Mouse (Mus musculus) hindbrain, embryonic 15.5 days (tissue): Measurements from ENCODE around the gene Phb. TPM values are rescaled to one million over a fixed set of nuclear protein-coding genes. Genes with fewer than 3 reads are reported as not detected.
"Not testable (repeated sequence)": the region's sequence is repeated elsewhere in the genome, so short reads cannot be mapped to it uniquely, and the experiment has no call there.

Source experiments
- ATAC-seq: fragments of 200-750 bp; cut with Nextera tagmentation; 2 replicates; pipeline ENCODE4 v1.8.0; 2017; ENCODE audit warnings: low read depth, moderate number of reproducible peaks, moderate TSS enrichment; ENCODE audit not compliant: low FRiP score
- H3K27ac ChIP-seq: fragments of 300-500 bp; sonication (generic); replicated peaks from 2 replicates; pipeline ENCODE4 v1.5.1; 2015; ENCODE audit warnings: mild to moderate bottlenecking, inconsistent platforms
- H3K27me3 ChIP-seq: fragments of 300-500 bp; sonication (generic); 2 replicates; pipeline ENCODE4 v1.6.1; 2015; ENCODE audit warnings: control low read depth, inconsistent platforms
- H3K36me3 ChIP-seq: fragments of 300-500 bp; sonication (generic); 2 replicates; pipeline ENCODE4 v1.6.1; 2015; ENCODE audit warnings: control low read depth, inconsistent platforms
- H3K4me1 ChIP-seq: fragments of 300-500 bp; sonication (generic); replicated peaks from 2 replicates; pipeline ENCODE4 v1.6.1; 2015; ENCODE audit warnings: control low read depth, inconsistent platforms
- H3K4me2 ChIP-seq: fragments of 300-500 bp; sonication (generic); 2 replicates; pipeline ENCODE4 v1.6.1; 2015; ENCODE audit warnings: moderate library complexity, mild to moderate bottlenecking, inconsistent platforms
- H3K4me3 ChIP-seq: fragments of 300-500 bp; sonication (generic); 2 replicates; pipeline ENCODE4 v1.5.1; 2015; ENCODE audit warnings: mild to moderate bottlenecking, inconsistent platforms
- H3K9ac ChIP-seq: fragments of 300-500 bp; sonication (generic); 2 replicates; pipeline ENCODE4 v1.6.1; 2015; ENCODE audit warnings: inconsistent platforms
- H3K9me3 ChIP-seq: fragments of 300-500 bp; sonication (generic); 2 replicates; pipeline ENCODE4 v1.6.1; 2016; ENCODE audit warnings: control low read depth, inconsistent platforms
- WGBS: fragments of 180-500 bp; shearing (Covaris S2); methylation state at CpG from one replicate; pipeline ENCODE4 v1.1.7; 2015; 5-methylcytosine and 5-hydroxymethylcytosine counted together
- polyA plus RNA-seq: library from polyadenylated mRNA; unstranded; fragments of >200 nt; fragmentation: Nextera tagmentation; extraction: Ambion mirVana; gene quantifications from 2 replicates; pipeline ENCODE4 v1.2.1, GENCODE M21; 2015

Phb gene
- polyA plus RNA-seq, 1 experiment from 2014 or later = 187 TPM

- Histone ChIP-seq H3K4me2 (peak overlapping the region; percentile 82), H3K27ac (peak overlapping the region; percentile 66), H3K36me3 (peaks cover 24% of the 10 kb centered on the region; the same call in 1 of the 2 replicates), H3K9me3 (no peaks in the 10 kb centered on the region), H3K9ac (peak overlapping the region; percentile 67), H3K4me3 (peak overlapping the region; percentile 76), H3K4me1 (peaks cover 19% of the 10 kb centered on the region), H3K27me3 (no peaks in the 10 kb centered on the region)
- 4% methylated on average over 11 of the region's 11 CpGs for WGBS
- no peak; the same call in 1 of the 2 replicates for ATAC-seq
Measured at GRCm38 (mm10) chr11:95667177-95667576, 420 bp downstream of the Phb start.

GRCm38 (mm10) chr11:95668086-95668485 is 1.3 kb downstream of the Phb start:
- H3K9ac ChIP-seq, H3K4me3 ChIP-seq, H3K27ac ChIP-seq, ATAC-seq, H3K9me3 ChIP-seq, H3K27me3 ChIP-seq: not testable (repeated sequence)
- Histone ChIP-seq H3K4me1 (peaks cover 19% of the 10 kb centered on the region), H3K4me2 (peak overlapping the region; percentile 82), H3K36me3 (peaks cover 29% of the 10 kb centered on the region; the same call in 1 of the 2 replicates)
- 90% methylated on average over 7 of the region's 7 CpGs for WGBS

- Histone ChIP-seq H3K4me1 (peaks cover 7% of the 10 kb centered on the region), H3K27me3 (no peaks in the 10 kb centered on the region), H3K4me3 (no peak overlapping the region), H3K9me3 (no peaks in the 10 kb centered on the region), H3K27ac (no peak overlapping the region), H3K36me3 (peaks cover 54% of the 10 kb centered on the region), H3K4me2 (no peak overlapping the region), H3K9ac (no peak overlapping the region)
- WGBS = 91% methylated on average over 14 of the region's 14 CpGs
- ATAC-seq = no peak
Measured at GRCm38 (mm10) chr11:95675498-95675897, 8.7 kb downstream of the Phb start.

- Histone ChIP-seq H3K4me1 (peaks cover 7% of the 10 kb centered on the region), H3K9ac (no peak overlapping the region), H3K36me3 (peaks cover 57% of the 10 kb centered on the region), H3K27me3 (no peaks in the 10 kb centered on the region), H3K4me3 (no peak overlapping the region), H3K4me2 (no peak overlapping the region), H3K9me3 (no peaks in the 10 kb centered on the region), H3K27ac (0 out of 2 replicates have a peak overlapping the region, but pooled peaks have one; percentile 21)
- WGBS = 13% methylated on average over 6 of the region's 6 CpGs
- peak; percentile 66; the same call in 1 of the 2 replicates for ATAC-seq
Measured at GRCm38 (mm10) chr11:95676307-95676706, 9.6 kb downstream of the Phb start.

GRCm38 (mm10) chr11:95677925-95678701 is 11.4 kb downstream of the Phb start:
- 93% methylated on average over 14 of the region's 14 CpGs for WGBS
- H3K4me3 ChIP-seq = no peak overlapping the region
- H3K4me1 ChIP-seq = peaks cover 7% of the 10 kb centered on the region
- no peak for ATAC-seq
- no peak overlapping the region for H3K4me2 ChIP-seq
- H3K27me3 ChIP-seq = no peaks in the 10 kb centered on the region
- no peak overlapping the region for H3K27ac ChIP-seq
- H3K36me3 ChIP-seq = peaks cover 51% of the 10 kb centered on the region
- no peak overlapping the region for H3K9ac ChIP-seq
- no peaks in the 10 kb centered on the region for H3K9me3 ChIP-seq

GRCm38 (mm10) chr11:95681995-95682601 is 15.3 kb downstream of the Phb start:
- Histone ChIP-seq H3K4me2 (no peak overlapping the region), H3K27ac (no peak overlapping the region), H3K27me3 (no peaks in the 10 kb centered on the region), H3K4me1 (no peaks in the 10 kb centered on the region), H3K9me3 (no peaks in the 10 kb centered on the region), H3K36me3 (peaks cover 40% of the 10 kb centered on the region), H3K9ac (no peak overlapping the region), H3K4me3 (no peak overlapping the region)
- WGBS = 79% methylated on average over 9 of the region's 9 CpGs
- ATAC-seq = no peak

- H3K9me3 ChIP-seq = no peaks in the 10 kb centered on the region
- H3K27me3 ChIP-seq = no peaks in the 10 kb centered on the region
- no peaks in the 10 kb centered on the region for H3K4me1 ChIP-seq
- H3K9ac ChIP-seq = no peak overlapping the region
- no peak overlapping the region for H3K4me3 ChIP-seq
- H3K4me2 ChIP-seq = no peak overlapping the region
- no peak for ATAC-seq
- no peak overlapping the region for H3K27ac ChIP-seq
- peaks cover 32% of the 10 kb centered on the region for H3K36me3 ChIP-seq
- WGBS = 86% methylated on average over 3 of the region's 3 CpGs
Measured at GRCm38 (mm10) chr11:95682946-95683345, 16.2 kb downstream of the Phb start.

GRCm38 (mm10) chr11:95686031-95686430 is 19.3 kb downstream of the Phb start:
- 5% methylated on average over 4 of the region's 4 CpGs for WGBS
- no peaks in the 10 kb centered on the region for H3K9me3 ChIP-seq
- no peak overlapping the region for H3K27ac ChIP-seq
- H3K4me3 ChIP-seq = no peak overlapping the region
- H3K36me3 ChIP-seq = 0 out of 2 replicates have a peak, but pooled peaks cover 8% of the 10 kb centered on the region
- ATAC-seq = peak; percentile 45; the same call in 1 of the 2 replicates
- no peaks in the 10 kb centered on the region for H3K27me3 ChIP-seq
- no peak overlapping the region for H3K9ac ChIP-seq
- H3K4me2 ChIP-seq = no peak overlapping the region
- no peaks in the 10 kb centered on the region for H3K4me1 ChIP-seq

- H3K9ac ChIP-seq = no peak overlapping the region
- no peaks in the 10 kb centered on the region for H3K4me1 ChIP-seq
- WGBS = 44% methylated on average over 11 of the region's 11 CpGs
- no peak overlapping the region for H3K4me3 ChIP-seq
- no peaks in the 10 kb centered on the region for H3K27me3 ChIP-seq
- H3K27ac ChIP-seq = no peak overlapping the region
- no peaks in the 10 kb centered on the region for H3K36me3 ChIP-seq
- no peak for ATAC-seq
- no peak overlapping the region for H3K4me2 ChIP-seq
- H3K9me3 ChIP-seq = no peaks in the 10 kb centered on the region
Measured at GRCm38 (mm10) chr11:95687084-95687656, 20.4 kb downstream of the Phb start.

GRCm38 (mm10) chr11:95688515-95688914 is 21.8 kb downstream of the Phb start:
- no peaks in the 10 kb centered on the region for H3K27me3 ChIP-seq
- ATAC-seq = no peak
- no peak overlapping the region for H3K9ac ChIP-seq
- no peak overlapping the region for H3K4me3 ChIP-seq
- no peaks in the 10 kb centered on the region for H3K9me3 ChIP-seq
- WGBS = 75% methylated on average over 6 of the region's 6 CpGs
- H3K4me2 ChIP-seq = no peak overlapping the region
- H3K4me1 ChIP-seq = no peaks in the 10 kb centered on the region
- no peaks in the 10 kb centered on the region for H3K36me3 ChIP-seq
- no peak overlapping the region for H3K27ac ChIP-seq

GRCm38 (mm10) chr11:95688981-95689380 is 22.2 kb downstream of the Phb start:
- Histone ChIP-seq H3K4me1 (no peaks in the 10 kb centered on the region), H3K9ac (no peak overlapping the region), H3K9me3 (no peaks in the 10 kb centered on the region), H3K27ac (no peak overlapping the region), H3K27me3 (no peaks in the 10 kb centered on the region), H3K4me3 (no peak overlapping the region), H3K36me3 (no peaks in the 10 kb centered on the region), H3K4me2 (no peak overlapping the region)
- 76% methylated on average over 7 of the region's 7 CpGs for WGBS
- no peak for ATAC-seq

GRCm38 (mm10) chr11:95689544-95689943 is 22.8 kb downstream of the Phb start:
- H3K27ac ChIP-seq = no peak overlapping the region
- H3K4me2 ChIP-seq = no peak overlapping the region
- no peak for ATAC-seq
- H3K9ac ChIP-seq = no peak overlapping the region
- no peaks in the 10 kb centered on the region for H3K27me3 ChIP-seq
- H3K9me3 ChIP-seq = no peaks in the 10 kb centered on the region
- H3K4me3 ChIP-seq = no peak overlapping the region
- WGBS = 85% methylated on average over 3 of the region's 3 CpGs
- no peaks in the 10 kb centered on the region for H3K4me1 ChIP-seq
- no peaks in the 10 kb centered on the region for H3K36me3 ChIP-seq
